Mouse (Mus musculus) G1E (cell line): ENCODE measurements around the gene Patz1. TPM values are rescaled to one million over a fixed set of nuclear protein-coding genes. Genes with fewer than 3 reads are reported as not detected.

Experiments used
- ATAC-seq: 2 replicates; pipeline ENCODE4 v1.8.0; 2016; ENCODE audit warnings: mild to moderate bottlenecking; ENCODE audit not compliant: insufficient number of reproducible peaks, poor library complexity, low FRiP score, severe bottlenecking; ENCODE audit errors: extremely low read depth
- DNase-seq: peaks from one replicate; pipeline ENCODE4 v3.0.0; 2012; ENCODE audit warnings: low spot score
- H3K27me3 ChIP-seq: 2 replicates; pipeline ENCODE4 v1.6.1; 2012; ENCODE audit warnings: mild to moderate bottlenecking, low read length, inconsistent platforms; ENCODE audit not compliant: insufficient read depth
- H3K36me3 ChIP-seq: replicated peaks from 2 replicates; pipeline ENCODE3; 2012; ENCODE audit warnings: mild to moderate bottlenecking, inconsistent platforms
- H3K4me1 ChIP-seq: 2 replicates; pipeline ENCODE4 v1.6.1; 2012; ENCODE audit warnings: low read depth, low read length, inconsistent platforms, mixed read lengths; ENCODE audit not compliant: insufficient read depth
- H3K4me3 ChIP-seq: 2 replicates; pipeline ENCODE4 v1.5.1; 2012; ENCODE audit warnings: low read depth, mild to moderate bottlenecking, inconsistent platforms, low read length, moderate library complexity, mixed read lengths
- H3K9me3 ChIP-seq: replicated peaks from 2 replicates; pipeline ENCODE4 v1.6.1; 2012; ENCODE audit warnings: inconsistent platforms
- CTCF ChIP-seq: IDR thresholded peaks from 2 replicates; pipeline ENCODE4 v1.5.1; 2012; ENCODE audit warnings: low read depth, low read length, inconsistent platforms, mixed read lengths
- GATA1 ChIP-seq: IDR thresholded peaks from 2 replicates; pipeline ENCODE4 v1.6.1; 2012; ENCODE audit warnings: borderline replicate concordance, low read length, inconsistent platforms, mixed read lengths
- GATA2 ChIP-seq: IDR thresholded peaks from 2 replicates; pipeline ENCODE4 v1.6.1; 2012; ENCODE audit warnings: low read depth, low read length, inconsistent platforms, borderline replicate concordance
- POLR2AphosphoS5 ChIP-seq: IDR thresholded peaks from 2 replicates; pipeline ENCODE4 v1.6.1; 2012; ENCODE audit warnings: low read depth, low read length, inconsistent platforms; ENCODE audit not compliant: insufficient replicate concordance
- TAL1 ChIP-seq: conservative IDR thresholded peaks from 2 replicates; pipeline ENCODE4 v1.6.1; 2012; ENCODE audit warnings: low read depth, low read length, inconsistent platforms, mixed read lengths
- polyA plus RNA-seq: library from polyadenylated mRNA; stranded (reverse); fragments of >175 nt; gene quantifications from 2 replicates; pipeline ENCODE4 v1.2.3, GENCODE M21; 2012
- total RNA-seq, 2 experiments: library from RNA; stranded (forward) in 1 of 2; stranded (reverse) in 1 of 2; fragments of 200-1000 nt in 1 of 2; fragments of >200 nt in 1 of 2; fragmentation: Nextera tagmentation in 1 of 2; gene quantifications; 2 replicates each; pipeline ENCODE4 v1.2.3; 2014 to 2017

Gene Patz1
- total and polyA plus RNA-seq, 3 experiments, result 56.5 to 112 (median 71.9) TPM

- H3K36me3 ChIP-seq, result peaks cover 88% of the 10 kb centered on the region
- H3K4me3 ChIP-seq, result no peak overlapping the region
- peaks cover 15% of the 10 kb centered on the region for H3K4me1 ChIP-seq
- TF ChIP-seq TAL1, result no peak
- TF ChIP-seq GATA1, result no peak
- no peak for TF ChIP-seq GATA2
- no peak for TF ChIP-seq CTCF
- no peak for TF ChIP-seq POLR2AphosphoS5
- DNase-seq (no peak), ATAC-seq (no peak)
- no peaks in the 10 kb centered on the region for H3K9me3 ChIP-seq
- no peaks in the 10 kb centered on the region for H3K27me3 ChIP-seq
These were observed 64.4 kb downstream of the Patz1 start for GRCm38 (mm10) chr11:3352990-3353585.

Other genes starting within 250 kb of the Patz1 start
- 100 and 111 TPM in 2 replicates for gene Sfi1, start 95.4 kb upstream of the Patz1 start, total RNA-seq (2014; fragmentation: Nextera tagmentation)
- gene Sfi1, start 95.4 kb upstream of the Patz1 start, total RNA-seq (2017), result 85.3 and 89.7 TPM in 2 replicates
- 42.0 and 42.2 TPM in 2 replicates for gene Sfi1, start 95.4 kb upstream of the Patz1 start, polyA plus RNA-seq
- 139 and 179 TPM in 2 replicates for gene Eif4enif1, start 86.5 kb upstream of the Patz1 start, total RNA-seq (2014; fragmentation: Nextera tagmentation)
- 50.7 and 52.7 TPM in 2 replicates for gene Eif4enif1, start 86.5 kb upstream of the Patz1 start, total RNA-seq (2017)
- 106 and 121 TPM in 2 replicates for gene Eif4enif1, start 86.5 kb upstream of the Patz1 start, polyA plus RNA-seq
- 190 and 198 TPM in 2 replicates for gene Drg1, start 22.5 kb upstream of the Patz1 start, total RNA-seq (2014; fragmentation: Nextera tagmentation)
- gene Drg1, start 22.5 kb upstream of the Patz1 start, total RNA-seq (2017), result 282 and 303 TPM in 2 replicates
- 101 and 116 TPM in 2 replicates for gene Drg1, start 22.5 kb upstream of the Patz1 start, polyA plus RNA-seq
- gene Pik3ip1, start 41.5 kb downstream of the Patz1 start, total RNA-seq (2014; fragmentation: Nextera tagmentation), result 0.53 and 0.92 TPM in 2 replicates
- 2.2 and 2.4 TPM in 2 replicates for gene Pik3ip1, start 41.5 kb downstream of the Patz1 start, total RNA-seq (2017)
- gene Pik3ip1, start 41.5 kb downstream of the Patz1 start, polyA plus RNA-seq, result 4.8 and 5.4 TPM in 2 replicates
- 47.1 and 49.6 TPM in 2 replicates for gene Limk2, start 120.3 kb downstream of the Patz1 start, total RNA-seq (2014; fragmentation: Nextera tagmentation)
- gene Limk2, start 120.3 kb downstream of the Patz1 start, total RNA-seq (2017), result 33.0 and 38.9 TPM in 2 replicates
- 44.9 and 46.1 TPM in 2 replicates for gene Limk2, start 120.3 kb downstream of the Patz1 start, polyA plus RNA-seq
- 17.4 and 22.7 TPM in 2 replicates for gene Rnf185, start 163.5 kb downstream of the Patz1 start, total RNA-seq (2014; fragmentation: Nextera tagmentation)
- 13.4 and 13.8 TPM in 2 replicates for gene Rnf185, start 163.5 kb downstream of the Patz1 start, total RNA-seq (2017)
- gene Rnf185, start 163.5 kb downstream of the Patz1 start, polyA plus RNA-seq, result 2.1 and 2.7 TPM in 2 replicates
- not detected in 2 replicates for gene Pla2g3, start 199.4 kb downstream of the Patz1 start, total RNA-seq (2014; fragmentation: Nextera tagmentation)
- 0.11 TPM in 1 of 2 replicates, not detected in the other for gene Pla2g3, start 199.4 kb downstream of the Patz1 start, total RNA-seq (2017)
- gene Pla2g3, start 199.4 kb downstream of the Patz1 start, polyA plus RNA-seq, result not detected in 2 replicates
- gene Inpp5j, start 215.9 kb downstream of the Patz1 start, total RNA-seq (2014; fragmentation: Nextera tagmentation), result not detected in 2 replicates
- gene Inpp5j, start 215.9 kb downstream of the Patz1 start, total RNA-seq (2017), result 0.05 and 0.06 TPM in 2 replicates
- not detected in 2 replicates for gene Inpp5j, start 215.9 kb downstream of the Patz1 start, polyA plus RNA-seq
- gene Selenom, start 225.8 kb downstream of the Patz1 start, total RNA-seq (2014; fragmentation: Nextera tagmentation), result not detected in 2 replicates
- gene Selenom, start 225.8 kb downstream of the Patz1 start, total RNA-seq (2017), result not detected in 2 replicates
- gene Selenom, start 225.8 kb downstream of the Patz1 start, polyA plus RNA-seq, result not detected in 2 replicates